Mouse (Mus musculus): ENCODE results near the gene 4930564D02Rik. TPM values are rescaled to one million over a fixed set of nuclear protein-coding genes. Genes with fewer than 3 reads are reported as not detected.

Gene 4930564D02Rik
- polyA plus RNA-seq, 1 experiment: not detected

DNA sequence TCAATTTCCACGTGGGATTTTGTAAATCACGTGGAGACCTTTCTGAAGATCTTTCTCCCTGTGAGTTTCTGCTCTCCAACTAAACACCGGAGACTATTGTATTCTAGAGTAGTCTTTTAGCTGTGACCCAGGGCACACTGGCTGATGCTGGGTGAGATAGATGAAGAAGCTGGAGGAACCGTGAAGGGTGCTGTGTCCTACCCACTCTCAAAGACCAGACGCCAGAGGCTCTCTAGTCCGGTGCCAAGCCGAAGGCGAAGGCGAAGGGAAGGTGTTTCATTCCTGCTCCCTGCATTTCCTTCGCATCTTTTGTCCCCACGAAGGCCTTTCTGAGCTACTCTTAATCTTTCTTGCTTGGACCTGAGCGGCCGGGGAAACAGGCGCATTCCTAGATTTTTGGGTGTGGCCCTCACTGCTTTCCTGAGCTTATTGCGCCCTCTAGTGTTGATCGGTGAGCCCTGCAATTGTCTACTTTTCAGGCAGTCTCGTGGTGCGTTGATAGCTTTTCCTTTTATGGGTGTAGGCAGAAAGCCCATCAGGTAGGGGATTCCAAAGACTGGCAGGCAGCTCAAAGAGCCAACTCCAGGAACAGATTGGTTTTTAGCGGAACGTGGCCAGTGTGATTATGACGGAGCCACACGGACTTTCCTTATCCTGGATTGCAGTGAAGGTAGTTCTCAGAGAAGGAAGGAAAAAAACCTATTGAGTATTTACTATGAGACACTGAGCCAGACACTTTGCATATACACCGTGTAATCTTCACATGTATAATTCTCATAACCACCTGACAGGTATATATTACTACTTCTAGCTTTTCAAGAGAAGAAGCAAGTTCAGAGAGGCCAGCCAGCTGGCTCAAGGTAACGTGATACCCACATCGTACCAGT is 7.8 kb upstream of the 4930564D02Rik start:
- H3K27me3 ChIP-seq (replicated peaks; ENCODE audit: control insufficient read depth, insufficient read depth, low read length): no peaks in the 10 kb centered on the region
- H3K36me3 ChIP-seq (ENCODE audit: control insufficient read depth, insufficient read depth, low read length): no peaks in the 10 kb centered on the region
- H3K27ac ChIP-seq (ENCODE audit: insufficient read depth, low read depth, low read length): no peak overlapping the region
- H3K4me3 ChIP-seq (ENCODE audit: insufficient read depth, low read depth, low read length): peak overlapping the region; percentile 30; the same call in 1 of the 2 replicates
- DNase-seq: peak; percentile 88
- peak; percentile 98 for TF ChIP-seq CTCF (conservative IDR thresholded peaks at IDR 0.05; ENCODE audit: insufficient read depth, insufficient read length, low read depth, low read length)
- no peak for TF ChIP-seq POLR2A (IDR thresholded peaks at IDR 0.05; ENCODE audit: low read depth, low read length)
- 11% methylated on average over 25 of the region's 25 CpGs for WGBS
- H3K4me1 ChIP-seq (ENCODE audit: control insufficient read depth, insufficient read depth, low read length): peaks cover 11% of the 10 kb centered on the region; the same call in 1 of the 2 replicates

DNA sequence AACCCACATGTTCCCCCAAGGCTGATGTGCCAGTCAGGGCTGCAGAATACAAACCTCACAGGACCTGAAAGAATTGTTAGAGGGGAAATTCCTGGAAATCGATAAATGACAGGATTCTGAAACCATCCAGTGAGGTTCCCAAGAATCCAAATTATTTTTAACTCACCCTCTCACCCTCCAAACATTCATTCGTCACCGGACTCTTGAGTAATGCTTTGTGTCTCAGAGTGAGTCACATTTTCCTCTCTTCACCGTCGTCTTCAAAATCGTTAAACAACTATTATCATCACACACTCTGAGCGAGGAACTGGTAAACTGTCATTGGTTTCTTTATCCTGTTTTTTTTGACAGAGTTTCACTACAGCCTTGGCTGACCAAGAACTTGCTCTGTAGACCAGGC is 6.7 kb upstream of the 4930564D02Rik start:
- WGBS: 70% methylated on average over 7 of the region's 7 CpGs
- TF ChIP-seq POLR2A (IDR thresholded peaks at IDR 0.05; ENCODE audit: low read depth, low read length) (no peak), CTCF (conservative IDR thresholded peaks at IDR 0.05; ENCODE audit: insufficient read depth, insufficient read length, low read depth, low read length) (no peak)
- Histone ChIP-seq H3K36me3 (ENCODE audit: control insufficient read depth, insufficient read depth, low read length) (no peaks in the 10 kb centered on the region), H3K27me3 (replicated peaks; ENCODE audit: control insufficient read depth, insufficient read depth, low read length) (no peaks in the 10 kb centered on the region), H3K27ac (ENCODE audit: insufficient read depth, low read depth, low read length) (no peak overlapping the region), H3K4me3 (ENCODE audit: insufficient read depth, low read depth, low read length) (no peak overlapping the region), H3K4me1 (ENCODE audit: control insufficient read depth, insufficient read depth, low read length) (peaks cover 8% of the 10 kb centered on the region; the same call in 1 of the 2 replicates)
- DNase-seq: no peak

DNA sequence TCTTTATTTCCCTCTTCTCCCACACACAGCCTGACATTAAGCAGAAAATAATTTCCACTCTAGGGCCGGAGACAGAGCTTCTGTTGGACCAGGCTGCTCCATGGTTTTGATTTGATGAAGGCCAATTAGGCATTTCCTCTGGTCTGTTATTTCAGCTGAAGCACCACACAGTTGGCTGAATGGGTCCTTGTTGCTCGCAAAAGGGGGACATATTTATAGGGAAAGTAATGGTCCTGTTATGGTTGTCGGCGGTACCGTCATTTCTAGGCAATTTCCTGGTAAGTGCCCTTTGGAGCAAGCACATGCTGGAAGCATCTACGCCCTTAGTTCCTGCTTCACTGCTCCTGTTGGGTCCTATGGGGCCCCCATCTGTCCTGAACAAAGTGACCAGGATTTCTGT is 5.7 kb upstream of the 4930564D02Rik start:
- no peak for DNase-seq
- TF ChIP-seq POLR2A (IDR thresholded peaks at IDR 0.05; ENCODE audit: low read depth, low read length) (no peak), CTCF (conservative IDR thresholded peaks at IDR 0.05; ENCODE audit: insufficient read depth, insufficient read length, low read depth, low read length) (no peak)
- Histone ChIP-seq H3K27ac (ENCODE audit: insufficient read depth, low read depth, low read length) (no peak overlapping the region), H3K27me3 (replicated peaks; ENCODE audit: control insufficient read depth, insufficient read depth, low read length) (no peaks in the 10 kb centered on the region), H3K4me1 (ENCODE audit: control insufficient read depth, insufficient read depth, low read length) (no peaks in the 10 kb centered on the region), H3K36me3 (ENCODE audit: control insufficient read depth, insufficient read depth, low read length) (no peaks in the 10 kb centered on the region), H3K4me3 (ENCODE audit: insufficient read depth, low read depth, low read length) (no peak overlapping the region)
- 32% methylated on average over 6 of the region's 6 CpGs for WGBS

DNA sequence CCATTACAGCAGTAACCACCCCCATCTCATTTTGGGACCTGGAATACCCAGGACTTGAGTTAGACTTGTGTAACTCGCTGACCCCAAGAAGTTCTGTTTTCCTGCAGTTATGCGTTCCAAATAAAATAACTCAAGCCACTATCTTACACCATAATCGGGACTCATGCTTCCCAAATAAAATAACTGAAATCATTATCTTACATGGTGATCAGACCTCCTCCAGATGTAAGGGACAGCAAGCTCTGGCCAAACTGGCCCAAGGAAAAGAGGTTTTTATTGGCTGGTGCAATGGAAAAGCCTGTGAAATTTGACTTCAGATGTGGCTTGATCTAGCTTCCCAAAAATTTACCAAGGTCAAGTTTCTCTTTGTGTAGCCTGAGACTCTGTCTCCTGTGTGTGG is 5.1 kb upstream of the 4930564D02Rik start:
- Histone ChIP-seq H3K4me1 (ENCODE audit: control insufficient read depth, insufficient read depth, low read length) (no peaks in the 10 kb centered on the region), H3K4me3 (ENCODE audit: insufficient read depth, low read depth, low read length) (no peak overlapping the region), H3K36me3 (ENCODE audit: control insufficient read depth, insufficient read depth, low read length) (no peaks in the 10 kb centered on the region), H3K27ac (ENCODE audit: insufficient read depth, low read depth, low read length) (no peak overlapping the region), H3K27me3 (replicated peaks; ENCODE audit: control insufficient read depth, insufficient read depth, low read length) (no peaks in the 10 kb centered on the region)
- DNase-seq: no peak
- TF ChIP-seq POLR2A (IDR thresholded peaks at IDR 0.05; ENCODE audit: low read depth, low read length) (no peak), CTCF (conservative IDR thresholded peaks at IDR 0.05; ENCODE audit: insufficient read depth, insufficient read length, low read depth, low read length) (no peak)
- WGBS: 70% methylated on average over 3 of the region's 3 CpGs

DNA sequence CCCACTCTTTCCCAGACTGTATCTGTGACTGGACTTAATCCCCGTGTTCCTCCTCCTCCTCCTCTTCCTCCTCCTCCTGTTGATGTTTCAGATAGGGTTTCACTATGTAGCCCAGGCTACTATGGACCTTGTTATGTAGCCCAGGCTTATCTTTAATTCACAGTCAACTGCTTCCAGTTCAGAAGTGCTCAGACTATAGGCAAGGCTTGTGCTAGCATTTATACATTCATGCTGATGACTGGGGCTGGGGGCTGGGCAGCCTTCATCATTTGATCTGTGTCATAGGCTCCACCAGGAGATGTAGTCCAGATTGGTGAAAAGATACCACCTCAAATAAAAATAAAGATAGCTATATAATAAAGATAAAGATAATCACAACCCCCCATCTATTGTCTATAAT is 4.7 kb upstream of the 4930564D02Rik start:
- DNase-seq: no peak
- Histone ChIP-seq H3K27ac (ENCODE audit: insufficient read depth, low read depth, low read length) (no peak overlapping the region), H3K4me3 (ENCODE audit: insufficient read depth, low read depth, low read length) (no peak overlapping the region), H3K36me3 (ENCODE audit: control insufficient read depth, insufficient read depth, low read length) (no peaks in the 10 kb centered on the region), H3K27me3 (replicated peaks; ENCODE audit: control insufficient read depth, insufficient read depth, low read length) (no peaks in the 10 kb centered on the region), H3K4me1 (ENCODE audit: control insufficient read depth, insufficient read depth, low read length) (no peaks in the 10 kb centered on the region)
- 52% methylated on average over 1 of the region's 1 CpGs for WGBS
- TF ChIP-seq CTCF (conservative IDR thresholded peaks at IDR 0.05; ENCODE audit: insufficient read depth, insufficient read length, low read depth, low read length) (no peak), POLR2A (IDR thresholded peaks at IDR 0.05; ENCODE audit: low read depth, low read length) (no peak)

DNA sequence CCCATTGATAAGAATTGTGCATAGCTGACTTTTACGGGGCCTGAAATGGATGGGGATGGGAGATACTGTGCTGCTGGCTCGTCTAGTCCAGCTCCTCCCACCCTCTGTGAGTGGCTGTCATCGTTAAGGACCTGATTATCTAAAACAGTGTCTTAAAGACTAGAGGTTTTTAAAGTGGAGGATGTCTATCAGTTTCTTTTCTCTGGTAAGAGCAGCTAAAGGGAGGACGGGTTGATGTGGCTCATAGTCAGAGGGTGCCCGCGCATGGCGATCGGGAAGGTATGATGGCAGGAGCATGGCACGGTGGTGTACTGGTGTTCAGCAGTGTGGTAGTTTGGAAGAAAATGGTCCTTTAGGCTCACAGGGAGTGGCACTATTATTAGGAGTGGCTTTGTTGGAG is 4.0 kb upstream of the 4930564D02Rik start:
- 84% methylated on average over 9 of the region's 9 CpGs for WGBS
- Histone ChIP-seq H3K4me1 (ENCODE audit: control insufficient read depth, insufficient read depth, low read length) (no peaks in the 10 kb centered on the region), H3K36me3 (ENCODE audit: control insufficient read depth, insufficient read depth, low read length) (no peaks in the 10 kb centered on the region), H3K4me3 (ENCODE audit: insufficient read depth, low read depth, low read length) (no peak overlapping the region), H3K27me3 (replicated peaks; ENCODE audit: control insufficient read depth, insufficient read depth, low read length) (no peaks in the 10 kb centered on the region), H3K27ac (ENCODE audit: insufficient read depth, low read depth, low read length) (no peak overlapping the region)
- no peak for TF ChIP-seq POLR2A (IDR thresholded peaks at IDR 0.05; ENCODE audit: low read depth, low read length)
- no peak for TF ChIP-seq CTCF (conservative IDR thresholded peaks at IDR 0.05; ENCODE audit: insufficient read depth, insufficient read length, low read depth, low read length)
- DNase-seq: no peak

GRCm38 (mm10) chr3:105070553-105070952 is 3.9 kb downstream of the 4930564D02Rik start:
- Histone ChIP-seq H3K27ac (ENCODE audit: insufficient read depth, low read depth, low read length) (no peak overlapping the region), H3K36me3 (ENCODE audit: control insufficient read depth, insufficient read depth, low read length) (no peaks in the 10 kb centered on the region), H3K4me1 (ENCODE audit: control insufficient read depth, insufficient read depth, low read length) (no peaks in the 10 kb centered on the region), H3K4me3 (ENCODE audit: insufficient read depth, low read depth, low read length) (no peak overlapping the region), H3K27me3 (replicated peaks; ENCODE audit: control insufficient read depth, insufficient read depth, low read length) (no peaks in the 10 kb centered on the region)
- 82% methylated on average over 8 of the region's 8 CpGs for WGBS
- no peak for DNase-seq
- TF ChIP-seq POLR2A (IDR thresholded peaks at IDR 0.05; ENCODE audit: low read depth, low read length) (no peak), CTCF (conservative IDR thresholded peaks at IDR 0.05; ENCODE audit: insufficient read depth, insufficient read length, low read depth, low read length) (no peak)

All from kidney, adult 2 months (tissue).